Mouse (Mus musculus) cortical plate, adult 2 months (tissue): ENCODE measurements at regions not wholly inside any gene's neighbourhood (a gene's known extent, or its start where the extent isn't known, plus 50 kb on each side); places are given as distances from the start of the nearest gene placed in this dataset.

Source experiments
- CTCF ChIP-seq: fragments of 200-500 bp; IDR thresholded peaks from 2 replicates; pipeline ENCODE4 v1.5.1; 2011; ENCODE audit warnings: mild to moderate bottlenecking, control low read depth, low read length; ENCODE audit not compliant: insufficient read depth; ENCODE audit errors: extremely low read depth
- POLR2A ChIP-seq: fragments of 200-500 bp; IDR thresholded peaks from 2 replicates; pipeline ENCODE4 v1.6.1; 2011; ENCODE audit warnings: mild to moderate bottlenecking, low read length, control low read depth; ENCODE audit not compliant: insufficient read depth; ENCODE audit errors: extremely low read depth

GRCm38 (mm10) chr10:11960327-11960922 lies 617.2 kb downstream of the Epm2a start:
- TF ChIP-seq CTCF: no peak
- no peak for TF ChIP-seq POLR2A
